Mouse (Mus musculus) E14TG2a.4 (cell line): ENCODE data around the gene Rcan1.

ENCODE experiments used
- H3K27me3 ChIP-seq: 2 replicates; pipeline ENCODE4 v1.6.1; 2014; ENCODE audit warnings: low read length, control low read depth; ENCODE audit not compliant: insufficient read depth
- H3K36me3 ChIP-seq: 2 replicates; pipeline ENCODE4 v1.6.1; 2014; ENCODE audit warnings: low read length, control low read depth; ENCODE audit not compliant: insufficient read depth
- H3K4me1 ChIP-seq: replicated peaks from 2 replicates; pipeline ENCODE4 v1.6.1; 2014; ENCODE audit warnings: low read depth, low read length, control low read depth
- H3K4me3 ChIP-seq: replicated peaks from 2 replicates; pipeline ENCODE4 v1.5.1; 2014; ENCODE audit warnings: mild to moderate bottlenecking, low read length
- H3K9me3 ChIP-seq: 2 replicates; pipeline ENCODE4 v1.6.1; 2014; ENCODE audit warnings: low read length, control low read depth
- CTCF ChIP-seq: conservative IDR thresholded peaks from 2 replicates; pipeline ENCODE4 v1.5.1; 2014; ENCODE audit warnings: low read length
- NANOG ChIP-seq: IDR thresholded peaks from 2 replicates; pipeline ENCODE4 v1.6.1; 2014; ENCODE audit warnings: borderline replicate concordance, low read length, mixed read lengths
- POU5F1 ChIP-seq: IDR thresholded peaks from 2 replicates; pipeline ENCODE4 v1.6.1; 2014; ENCODE audit warnings: low read length, borderline replicate concordance

Gene Rcan1

DNA sequence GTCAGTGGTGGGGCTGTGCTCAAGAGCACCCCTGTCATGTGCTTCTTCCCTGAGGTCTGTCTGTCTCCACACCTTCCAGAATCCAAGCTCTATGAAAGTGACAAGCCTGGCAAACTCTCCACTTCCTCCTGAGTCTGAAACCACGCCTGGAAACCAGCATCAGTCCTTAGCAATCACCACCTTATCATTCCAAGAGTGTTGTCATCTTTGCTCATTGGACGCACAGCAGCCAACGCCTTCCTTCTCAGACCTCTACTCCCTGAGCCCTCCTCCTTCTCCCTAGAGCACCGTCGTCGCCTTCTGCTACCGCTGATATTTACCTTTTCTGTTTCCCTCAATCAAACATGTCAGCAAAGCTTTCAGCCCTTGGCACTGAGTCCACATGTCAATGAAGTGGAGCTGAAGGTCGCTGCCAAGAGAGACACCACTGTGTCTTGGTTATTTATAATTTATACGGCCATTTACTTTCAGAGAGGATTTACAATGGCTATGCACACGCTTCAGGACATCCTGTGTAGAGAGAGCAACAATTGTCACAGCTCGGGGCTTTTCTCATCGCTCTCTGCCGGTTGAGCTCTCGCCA, 6.2 kb downstream of the Rcan1 start:
- Histone ChIP-seq H3K9me3 (no peaks in the 10 kb centered on the region), H3K36me3 (peaks cover 19% of the 10 kb centered on the region), H3K4me1 (peaks cover 87% of the 10 kb centered on the region), H3K27me3 (peaks cover 5% of the 10 kb centered on the region), H3K4me3 (peak overlapping the region; percentile 94)
- TF ChIP-seq CTCF: no peak
- TF ChIP-seq NANOG: no peak

DNA sequence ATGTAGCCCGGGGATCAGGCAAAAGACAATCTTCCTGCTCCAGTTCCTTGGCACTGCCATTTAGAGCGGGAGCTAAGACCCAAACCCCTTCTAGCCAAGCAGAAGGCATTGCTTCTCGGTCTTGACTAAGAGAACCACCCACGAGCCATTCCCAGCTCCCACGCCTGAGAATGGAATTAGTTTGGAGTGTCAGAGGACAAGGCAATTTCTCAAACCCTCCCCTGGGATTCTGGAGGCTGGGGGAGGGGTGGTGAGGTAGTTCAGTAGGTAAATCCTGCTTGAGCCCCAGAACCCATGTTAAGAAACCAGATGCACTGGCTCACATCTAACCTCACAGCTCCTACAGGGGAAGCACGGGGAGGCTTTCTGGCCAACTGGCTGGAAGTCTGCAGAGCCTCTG, 9.3 kb downstream of the Rcan1 start:
- Histone ChIP-seq H3K4me3 (peak overlapping the region; percentile 29), H3K36me3 (peaks cover 24% of the 10 kb centered on the region), H3K27me3 (peaks cover 5% of the 10 kb centered on the region), H3K4me1 (peaks cover 82% of the 10 kb centered on the region), H3K9me3 (no peaks in the 10 kb centered on the region)
- TF ChIP-seq CTCF: no peak
- no peak for TF ChIP-seq NANOG
- TF ChIP-seq POU5F1: no peak

DNA sequence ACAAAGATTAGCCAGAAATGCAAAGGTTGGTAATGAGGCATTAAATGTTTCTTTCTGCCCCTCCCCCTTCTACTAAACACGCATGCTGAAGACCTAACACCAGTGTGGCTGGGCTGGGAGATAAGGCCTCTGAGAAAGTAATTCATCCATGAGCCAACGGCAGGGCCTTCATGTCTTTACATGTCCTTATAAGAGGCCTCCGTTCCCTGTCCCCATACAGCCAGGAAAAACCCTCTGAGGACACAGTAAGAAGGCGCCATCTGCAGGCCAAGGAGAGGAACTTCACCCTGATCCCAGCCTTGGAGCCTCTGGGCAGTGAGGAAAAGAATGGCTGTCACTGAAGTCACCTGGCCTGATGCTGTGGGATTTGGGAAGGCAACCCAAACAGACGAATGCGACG, 13.1 kb downstream of the Rcan1 start:
- Histone ChIP-seq H3K4me3 (no peak overlapping the region), H3K9me3 (no peaks in the 10 kb centered on the region), H3K4me1 (peaks cover 87% of the 10 kb centered on the region), H3K27me3 (no peaks in the 10 kb centered on the region), H3K36me3 (peaks cover 16% of the 10 kb centered on the region)
- TF ChIP-seq NANOG (no peak), POU5F1 (no peak), CTCF (peak; percentile 97)

DNA sequence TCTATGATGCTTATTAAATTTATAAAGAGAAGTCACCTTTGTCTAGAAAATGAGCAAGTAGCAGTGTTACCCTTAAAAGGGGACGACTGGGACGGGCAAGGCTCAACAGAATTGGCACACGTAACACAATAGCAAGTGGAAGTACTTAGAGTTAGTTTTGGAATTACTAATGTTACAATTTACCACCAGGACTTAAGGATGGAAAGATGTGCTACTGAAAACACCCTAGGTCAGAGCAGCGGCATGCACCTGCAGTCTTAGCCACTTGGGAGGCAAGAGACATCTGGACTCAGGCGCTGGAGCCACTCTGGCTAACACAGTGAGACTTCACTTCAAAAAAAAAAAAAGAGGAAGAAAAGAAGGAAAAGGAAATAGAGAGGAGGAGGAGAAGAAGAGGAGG, 14.7 kb downstream of the Rcan1 start:
- Histone ChIP-seq H3K4me3 (no peak overlapping the region), H3K36me3 (peaks cover 26% of the 10 kb centered on the region), H3K27me3 (no peaks in the 10 kb centered on the region), H3K4me1 (peaks cover 89% of the 10 kb centered on the region), H3K9me3 (no peaks in the 10 kb centered on the region)
- TF ChIP-seq CTCF (no peak), NANOG (no peak), POU5F1 (no peak)

DNA sequence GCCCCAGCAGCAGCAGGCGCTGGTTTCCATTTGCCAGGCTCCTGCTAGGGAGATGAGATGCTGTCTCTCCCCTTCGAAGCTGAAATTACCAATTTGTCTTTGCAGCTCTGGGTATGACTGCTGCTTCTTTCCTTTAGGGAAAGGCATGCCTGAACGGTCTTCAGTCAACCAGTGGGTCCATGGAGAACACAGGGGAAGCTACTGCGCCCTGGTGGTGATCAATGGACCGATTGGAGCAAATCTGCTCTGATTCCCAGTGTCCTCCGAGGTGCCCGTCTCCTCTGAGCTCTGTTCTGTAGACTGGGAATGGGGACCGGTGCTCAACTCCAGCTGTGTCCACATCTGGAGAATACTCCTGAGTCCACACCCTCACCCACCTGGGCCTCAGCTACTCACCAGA, 15.2 kb downstream of the Rcan1 start:
- H3K36me3 ChIP-seq: peaks cover 28% of the 10 kb centered on the region
- 0 out of 2 replicates have a peak overlapping the region, but pooled peaks have one; percentile 41 for H3K4me3 ChIP-seq

DNA sequence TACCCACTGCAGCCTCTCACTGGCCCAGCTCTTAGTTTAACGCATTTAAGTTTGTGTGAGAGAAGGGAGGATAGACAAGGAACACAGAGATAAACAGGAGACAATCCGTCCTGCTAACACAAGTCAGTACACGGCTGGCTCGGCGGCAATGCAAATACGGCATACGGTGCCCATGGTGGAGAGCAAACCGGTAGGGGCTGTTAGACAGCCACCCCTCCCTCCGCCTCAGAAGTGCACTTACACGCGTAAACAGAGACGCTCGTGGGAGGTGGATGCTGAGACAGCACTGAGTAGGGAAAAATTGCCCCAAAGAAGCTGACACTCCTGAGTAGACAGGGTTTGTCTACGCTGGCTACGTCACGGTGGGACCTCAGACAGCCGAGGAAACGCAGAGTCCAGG, 16.2 kb downstream of the Rcan1 start:
- TF ChIP-seq CTCF (no peak), POU5F1 (no peak), NANOG (no peak)
- H3K4me1 ChIP-seq: peaks cover 93% of the 10 kb centered on the region
- peak overlapping the region; percentile 41 for H3K4me3 ChIP-seq
- H3K27me3 ChIP-seq: no peaks in the 10 kb centered on the region
- peaks cover 30% of the 10 kb centered on the region for H3K36me3 ChIP-seq
- H3K9me3 ChIP-seq: no peaks in the 10 kb centered on the region

More for the DNA sequence above, 15.2 kb downstream of the Rcan1 start:
- H3K4me1 ChIP-seq: peaks cover 89% of the 10 kb centered on the region
- no peak for TF ChIP-seq NANOG
- no peaks in the 10 kb centered on the region for H3K9me3 ChIP-seq
- H3K27me3 ChIP-seq: no peaks in the 10 kb centered on the region

DNA sequence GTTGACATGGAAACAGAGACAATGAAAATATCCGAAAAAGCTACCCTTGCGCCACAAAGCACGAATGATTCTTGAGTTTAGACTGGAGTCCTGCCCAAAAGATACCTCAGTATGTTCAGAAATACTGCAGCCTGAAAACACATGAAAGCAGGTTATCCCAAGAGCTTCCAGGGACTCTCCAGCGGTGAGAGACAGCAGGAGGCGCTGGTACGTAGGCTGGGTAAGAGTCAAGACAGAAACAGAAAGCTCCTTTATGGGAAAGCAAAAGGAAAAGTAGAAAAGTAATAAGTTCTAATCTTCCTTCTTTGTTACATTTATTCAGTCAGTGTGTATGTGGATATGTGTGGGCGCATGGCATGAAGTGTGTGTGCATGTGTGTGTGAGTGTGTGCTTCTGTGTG, 16.7 kb downstream of the Rcan1 start:
- peaks cover 35% of the 10 kb centered on the region for H3K36me3 ChIP-seq
- no peaks in the 10 kb centered on the region for H3K27me3 ChIP-seq
- peaks cover 96% of the 10 kb centered on the region for H3K4me1 ChIP-seq
- H3K4me3 ChIP-seq: 0 out of 2 replicates have a peak overlapping the region, but pooled peaks have one; percentile 41
- TF ChIP-seq CTCF (no peak), POU5F1 (no peak), NANOG (no peak)
- no peaks in the 10 kb centered on the region for H3K9me3 ChIP-seq

DNA sequence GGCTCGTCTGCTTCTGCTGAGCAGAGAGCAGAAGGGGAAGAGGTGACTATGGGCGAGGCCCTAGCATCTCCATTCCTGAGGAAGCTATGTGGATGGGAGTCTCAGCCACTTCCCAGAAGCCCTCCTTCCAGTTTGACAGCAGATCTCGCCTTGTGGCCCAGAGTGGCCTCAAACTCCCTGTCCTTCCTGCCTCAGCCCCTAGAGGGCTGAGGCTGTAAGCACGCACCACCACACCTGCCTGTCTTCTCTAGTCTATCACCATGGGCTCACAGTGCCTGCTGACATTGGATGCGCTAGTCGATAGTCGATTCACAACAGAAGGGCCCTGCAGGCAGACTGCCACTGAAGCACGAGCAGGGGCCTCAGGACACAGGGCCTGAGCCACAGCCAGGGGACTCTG, 18.1 kb downstream of the Rcan1 start:
- peaks cover 90% of the 10 kb centered on the region for H3K4me1 ChIP-seq
- H3K9me3 ChIP-seq: no peaks in the 10 kb centered on the region
- TF ChIP-seq POU5F1: no peak
- TF ChIP-seq CTCF: peak; percentile 36
- TF ChIP-seq NANOG: no peak
- H3K36me3 ChIP-seq: peaks cover 44% of the 10 kb centered on the region
- H3K27me3 ChIP-seq: no peaks in the 10 kb centered on the region
- no peak overlapping the region for H3K4me3 ChIP-seq

DNA sequence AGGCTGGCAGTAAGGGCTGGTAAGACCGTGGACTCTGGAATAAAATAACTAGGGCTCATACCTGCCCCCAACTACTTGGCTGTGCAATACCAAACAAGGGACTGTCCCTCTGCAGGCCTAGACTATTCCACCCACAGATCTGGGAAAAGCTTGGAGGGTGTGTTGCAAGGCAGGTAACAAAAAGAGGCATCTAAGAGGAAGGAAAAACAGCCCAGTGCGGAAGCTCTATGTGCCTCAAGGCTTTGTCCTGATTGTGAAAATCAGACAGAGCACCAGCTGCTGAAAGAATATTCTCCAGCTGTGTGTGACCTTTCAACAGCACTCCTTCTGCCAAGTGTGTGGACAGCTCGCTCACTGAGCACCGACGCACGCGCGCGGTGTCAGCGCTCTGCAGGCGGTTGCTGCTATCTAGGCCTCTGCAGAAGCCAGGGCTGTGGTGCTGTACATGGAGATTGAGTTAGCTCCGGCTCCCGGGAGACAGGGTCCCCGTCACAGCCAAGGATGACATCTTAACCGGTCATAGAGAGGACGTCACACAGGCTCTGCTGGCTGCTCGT, 19.1 kb downstream of the Rcan1 start:
- H3K4me1 ChIP-seq: peaks cover 80% of the 10 kb centered on the region
- H3K9me3 ChIP-seq: no peaks in the 10 kb centered on the region
- no peak for TF ChIP-seq NANOG
- TF ChIP-seq CTCF: no peak
- TF ChIP-seq POU5F1: no peak
- peaks cover 40% of the 10 kb centered on the region for H3K36me3 ChIP-seq
- H3K4me3 ChIP-seq: no peak overlapping the region
- H3K27me3 ChIP-seq: no peaks in the 10 kb centered on the region

DNA sequence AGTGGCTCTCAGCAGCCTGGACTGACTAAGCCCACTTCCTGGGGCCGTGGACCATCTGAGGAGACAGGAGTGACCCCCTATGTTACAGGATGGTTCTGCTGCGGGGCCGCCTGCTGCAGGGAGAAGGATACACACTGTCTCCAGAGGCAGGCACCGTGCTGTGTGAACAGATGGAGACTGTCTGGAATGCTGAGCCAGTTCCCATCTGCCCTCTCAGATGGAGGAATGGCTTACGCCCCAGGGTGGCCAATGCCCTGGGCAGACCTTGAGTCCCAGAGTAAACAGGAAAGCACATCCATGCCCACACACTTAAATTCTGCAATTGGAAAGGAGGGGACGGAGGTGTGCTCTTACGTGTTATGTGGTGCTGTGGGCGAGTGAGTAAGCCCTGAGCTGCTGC, 20.3 kb downstream of the Rcan1 start:
- H3K4me1 ChIP-seq: peaks cover 70% of the 10 kb centered on the region
- H3K4me3 ChIP-seq: no peak overlapping the region
- peaks cover 40% of the 10 kb centered on the region for H3K36me3 ChIP-seq
- TF ChIP-seq NANOG: no peak
- no peak for TF ChIP-seq CTCF
- TF ChIP-seq POU5F1: no peak
- no peaks in the 10 kb centered on the region for H3K27me3 ChIP-seq
- no peaks in the 10 kb centered on the region for H3K9me3 ChIP-seq
